Mouse (Mus musculus) heart, adult 2 months (tissue): ENCODE results near the gene Ttc27. TPM values are rescaled to one million over a fixed set of nuclear protein-coding genes. Genes with fewer than 3 reads are reported as not detected.

Source experiments
- DNase-seq, 2 experiments: peaks; one replicate each; pipeline ENCODE4 v3.0.0; 2021
- H3K27ac ChIP-seq: fragments of 200-600 bp; 2 replicates; pipeline ENCODE4 v1.8.1; 2022
- H3K27me3 ChIP-seq: fragments of 200-500 bp; 2 replicates; pipeline ENCODE4 v1.6.1; 2012; ENCODE audit warnings: mild to moderate bottlenecking, low read length, inconsistent platforms, mixed read lengths; ENCODE audit not compliant: control insufficient read depth, insufficient read depth
- H3K36me3 ChIP-seq: fragments of 200-500 bp; 2 replicates; pipeline ENCODE4 v1.6.1; 2012; ENCODE audit warnings: low read length, inconsistent platforms; ENCODE audit not compliant: control insufficient read depth, insufficient read depth
- H3K4me1 ChIP-seq: fragments of 200-500 bp; 2 replicates; pipeline ENCODE4 v1.6.1; 2011; ENCODE audit warnings: low read length; ENCODE audit not compliant: control insufficient read depth, insufficient read depth
- H3K4me3 ChIP-seq: fragments of 200-600 bp; 2 replicates; pipeline ENCODE4 v1.8.1; 2022
- H3K79me2 ChIP-seq: fragments of 200-500 bp; replicated peaks from 2 replicates; pipeline ENCODE4 v1.6.1; 2012; ENCODE audit warnings: mild to moderate bottlenecking, inconsistent platforms, low read length, moderate library complexity, mixed read lengths; ENCODE audit not compliant: control insufficient read depth, insufficient read depth
- H3K9ac ChIP-seq: fragments of 200-500 bp; 2 replicates; pipeline ENCODE4 v1.6.1; 2012; ENCODE audit warnings: low read depth, mild to moderate bottlenecking, control low read depth, inconsistent platforms, low read length, mixed read lengths
- CTCF ChIP-seq: fragments of 200-600 bp; IDR thresholded peaks from 2 replicates; pipeline ENCODE4 v1.8.1; 2022; ENCODE audit warnings: antibody characterized with exemption, mild to moderate bottlenecking, moderate library complexity
- EP300 ChIP-seq: fragments of 200-500 bp; IDR thresholded peaks from 2 replicates; pipeline ENCODE4 v1.6.1; 2011; ENCODE audit warnings: low read depth, low read length, control low read depth; ENCODE audit not compliant: insufficient read depth
- POLR2A ChIP-seq: fragments of 200-500 bp; IDR thresholded peaks from 2 replicates; pipeline ENCODE4 v1.6.1; 2011; ENCODE audit warnings: mild to moderate bottlenecking, low read depth, low read length, control low read depth; ENCODE audit not compliant: insufficient read depth
- WGBS: fragments of 180-500 bp; shearing (Covaris S2); methylation state at CpG from one replicate; pipeline ENCODE4 v1.1.7; 2018; 5-methylcytosine and 5-hydroxymethylcytosine counted together
- intact Hi-C: fragments of 180-260 bp; cut with DNase I; formaldehyde crosslinking; loops from one replicate; pipeline ENCODE4 v1.15.1; 2025
- polyA plus RNA-seq: library from polyadenylated mRNA; depleted of rRNA; stranded (reverse); fragments of >200 nt; gene quantifications from 2 replicates; pipeline ENCODE4 v1.2.3, GENCODE M21; 2012
- total RNA-seq, 2 experiments: library from RNA; stranded (reverse); gene quantifications; 2 replicates each; pipeline ENCODE4 v1.2.3; 2021

The Ttc27 gene
- total and polyA plus RNA-seq, 3 experiments, result 3.5 to 16.0 (median 13.3) TPM

DNA sequence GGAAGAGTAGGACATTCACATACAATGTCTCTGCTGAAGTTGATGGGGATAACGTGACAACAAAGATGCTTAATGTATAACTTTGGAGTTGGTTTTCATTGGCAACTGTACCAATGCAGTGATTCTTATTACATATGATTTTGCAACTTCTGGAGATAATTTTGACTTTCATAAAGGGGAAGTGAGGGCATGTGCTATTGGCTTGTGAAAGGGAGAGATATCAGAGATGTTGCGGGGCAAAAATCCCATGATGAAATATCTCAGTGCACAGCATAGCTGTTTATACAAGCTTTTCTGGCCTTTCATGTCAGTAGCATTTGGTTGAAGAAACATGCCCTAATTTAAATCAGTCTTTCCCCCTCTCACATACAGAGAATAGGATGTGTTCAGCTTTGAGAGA, 86.3 kb downstream of the Ttc27 start:
- TF ChIP-seq CTCF, result no peak
- no peak for TF ChIP-seq EP300
- no peak for TF ChIP-seq POLR2A
- H3K27me3 ChIP-seq, result no peaks in the 10 kb centered on the region
- H3K36me3 ChIP-seq, result no peaks in the 10 kb centered on the region; the same call in 1 of the 2 replicates
- no peak overlapping the region for H3K4me3 ChIP-seq
- intact Hi-C loops, result loop anchor here (10.0 kb wide), 1 partner anchor 731 kb away; no protein-coding TSS in a partner anchor
- 92% methylated on average over 2 of the region's 2 CpGs for WGBS
- H3K27ac ChIP-seq, result no peak overlapping the region
- peaks cover 2% of the 10 kb centered on the region; the same call in 1 of the 2 replicates for H3K4me1 ChIP-seq
- no peaks in the 10 kb centered on the region for H3K79me2 ChIP-seq
- no peak overlapping the region for H3K9ac ChIP-seq
- DNase-seq, result no peak

DNA sequence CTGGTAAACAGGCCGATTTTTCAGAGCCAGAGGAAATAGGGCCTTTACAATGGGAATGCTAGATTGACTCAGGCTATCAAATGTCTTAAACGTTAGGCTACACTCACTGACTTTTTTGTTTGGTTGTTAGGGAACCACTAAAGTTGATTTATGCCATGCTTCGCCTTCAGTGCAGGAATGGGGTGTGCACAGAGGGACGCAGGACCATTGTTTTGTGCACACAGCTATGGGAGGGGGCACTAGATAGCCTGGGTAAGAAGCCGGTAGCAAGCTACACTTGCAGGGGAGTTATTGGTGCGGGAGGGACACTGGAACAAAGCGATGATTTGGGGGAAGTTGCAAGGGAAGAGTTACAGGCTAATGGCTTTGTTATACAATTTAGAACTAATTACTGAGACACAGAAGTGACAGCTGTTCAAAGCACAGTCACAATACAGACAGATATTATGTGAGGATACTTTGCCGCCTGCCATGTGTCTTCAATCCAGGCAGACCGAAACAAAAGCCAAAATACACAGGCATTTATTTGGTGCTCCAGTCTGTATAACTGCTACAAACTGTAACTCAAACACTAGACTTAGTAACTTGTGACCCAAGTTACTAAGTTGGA, 86.9 kb downstream of the Ttc27 start:
- no peak overlapping the region for H3K27ac ChIP-seq
- 85% methylated on average over 9 of the region's 9 CpGs for WGBS
- H3K4me1 ChIP-seq, result peaks cover 2% of the 10 kb centered on the region; the same call in 1 of the 2 replicates
- H3K4me3 ChIP-seq, result no peak overlapping the region
- no peaks in the 10 kb centered on the region; the same call in 1 of the 2 replicates for H3K36me3 ChIP-seq
- intact Hi-C loops, result loop anchor here (10.0 kb wide), 1 partner anchor 730 kb away; no protein-coding TSS in a partner anchor
- DNase-seq, result no peak
- TF ChIP-seq CTCF (no peak), EP300 (no peak), POLR2A (no peak)
- H3K9ac ChIP-seq, result no peak overlapping the region
- no peaks in the 10 kb centered on the region for H3K27me3 ChIP-seq
- no peaks in the 10 kb centered on the region for H3K79me2 ChIP-seq

DNA sequence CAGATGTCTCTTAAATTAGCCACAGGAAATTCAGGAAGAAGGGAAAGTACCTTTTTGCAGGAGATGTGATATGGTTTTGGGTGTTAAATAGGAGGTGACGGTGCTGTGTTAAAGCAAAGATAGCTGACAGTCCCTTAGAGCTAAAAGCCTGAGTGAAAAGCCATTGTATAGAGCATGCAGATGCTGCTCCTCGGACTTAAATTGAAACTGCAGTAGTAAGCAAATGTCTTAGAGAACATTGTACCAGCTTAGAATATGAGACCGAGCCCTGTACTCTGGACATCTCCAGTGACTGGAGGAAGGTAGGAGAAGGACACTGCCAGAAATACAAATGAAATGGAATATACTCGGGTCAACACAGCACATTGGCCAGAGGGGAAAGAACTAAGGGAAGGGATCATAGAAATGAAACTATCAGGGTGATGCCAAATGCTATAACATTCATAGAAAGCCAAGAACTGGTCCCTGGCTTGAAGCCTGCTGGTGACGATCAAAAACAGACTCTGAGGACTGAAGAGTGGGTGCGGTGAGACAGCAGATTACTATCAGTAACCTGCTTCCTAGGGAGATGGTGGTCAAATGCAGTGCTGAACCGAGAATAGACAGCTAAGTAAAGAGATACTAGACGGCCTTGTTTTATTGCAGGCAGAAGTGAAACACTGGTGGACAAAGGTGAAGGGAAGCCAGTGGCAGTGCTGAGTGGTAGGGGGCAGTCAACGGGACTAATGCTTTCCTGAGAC, 90.1 kb downstream of the Ttc27 start:
- 48% methylated on average over 9 of the region's 9 CpGs for WGBS
- intact Hi-C loops, result loop anchor here (10.0 kb wide), 1 partner anchor 727 kb away; no protein-coding TSS in a partner anchor

DNA sequence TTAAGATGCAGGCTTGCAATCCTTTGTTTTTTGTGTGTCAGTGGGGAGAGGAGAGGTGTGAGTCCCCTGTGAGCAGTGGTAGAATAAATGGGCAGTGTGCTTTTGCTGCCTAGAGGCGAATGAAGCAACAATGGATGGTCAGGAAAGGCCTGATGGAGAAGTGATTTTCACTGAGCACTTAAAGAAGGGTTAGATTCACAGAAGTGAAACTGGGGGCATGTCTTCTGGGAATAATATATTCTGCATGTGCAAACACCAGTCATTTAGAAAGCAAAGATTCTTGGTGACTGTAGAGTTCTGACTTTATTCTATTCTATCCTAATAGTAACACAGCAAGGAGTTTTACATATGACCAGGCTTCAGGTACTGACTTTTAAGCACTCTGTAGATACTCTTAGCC, 90.8 kb downstream of the Ttc27 start:
- Histone ChIP-seq H3K27me3 (no peaks in the 10 kb centered on the region), H3K4me1 (peaks cover 3% of the 10 kb centered on the region), H3K27ac (no peak overlapping the region), H3K79me2 (no peaks in the 10 kb centered on the region), H3K4me3 (no peak overlapping the region), H3K9ac (no peak overlapping the region), H3K36me3 (no peaks in the 10 kb centered on the region; the same call in 1 of the 2 replicates)
- 75% methylated on average over 1 of the region's 1 CpGs for WGBS
- intact Hi-C loops, result loop anchor here (10.0 kb wide), 1 partner anchor 726 kb away; no protein-coding TSS in a partner anchor
- no peak for TF ChIP-seq CTCF
- no peak for TF ChIP-seq POLR2A
- TF ChIP-seq EP300, result no peak
- no peak for DNase-seq

More for the DNA sequence above, 90.1 kb downstream of the Ttc27 start:
- H3K27me3 ChIP-seq, result no peaks in the 10 kb centered on the region
- TF ChIP-seq POLR2A (no peak), CTCF (no peak), EP300 (no peak)
- H3K36me3 ChIP-seq, result no peaks in the 10 kb centered on the region; the same call in 1 of the 2 replicates
- no peak overlapping the region for H3K9ac ChIP-seq
- no peak overlapping the region for H3K4me3 ChIP-seq
- DNase-seq, result no peak
- H3K79me2 ChIP-seq, result no peaks in the 10 kb centered on the region
- H3K4me1 ChIP-seq, result peaks cover 3% of the 10 kb centered on the region
- no peak overlapping the region for H3K27ac ChIP-seq

DNA sequence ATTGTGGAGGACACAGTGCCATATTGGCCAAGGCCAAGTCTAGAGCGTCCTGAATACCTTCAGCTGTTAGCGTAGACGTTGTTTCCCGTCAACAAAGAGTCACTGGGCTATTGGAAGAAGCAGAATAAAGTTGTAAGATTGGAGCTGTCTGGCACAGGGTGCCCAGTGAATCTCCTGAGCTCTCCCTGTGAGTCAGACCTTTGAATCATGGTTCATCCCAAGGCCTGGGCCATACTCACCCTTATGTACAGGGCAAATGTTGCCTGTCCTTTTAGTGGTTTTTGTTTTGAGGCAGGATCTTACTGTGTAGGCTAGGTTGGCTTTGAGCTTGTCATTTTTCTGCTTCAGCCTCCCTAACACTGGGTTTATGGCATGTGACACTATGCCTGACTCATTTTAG, 91.4 kb downstream of the Ttc27 start:
- intact Hi-C loops, result loop anchor here (10.0 kb wide), 1 partner anchor 726 kb away; no protein-coding TSS in a partner anchor

More for the DNA sequence above, 91.4 kb downstream of the Ttc27 start:
- DNase-seq, result no peak
- no peak overlapping the region for H3K27ac ChIP-seq
- no peaks in the 10 kb centered on the region; the same call in 1 of the 2 replicates for H3K36me3 ChIP-seq
- 70% methylated on average over 4 of the region's 4 CpGs for WGBS
- peaks cover 3% of the 10 kb centered on the region for H3K4me1 ChIP-seq
- H3K27me3 ChIP-seq, result no peaks in the 10 kb centered on the region
- no peak overlapping the region for H3K4me3 ChIP-seq
- TF ChIP-seq EP300 (no peak), CTCF (no peak), POLR2A (no peak)
- no peaks in the 10 kb centered on the region for H3K79me2 ChIP-seq
- no peak overlapping the region for H3K9ac ChIP-seq
